Mouse (Mus musculus) hindbrain, embryonic 13.5 days (tissue): ENCODE data around the gene Atp11a. TPM values are rescaled to one million over a fixed set of nuclear protein-coding genes. Genes with fewer than 3 reads are reported as not detected.

Experiments
- polyA plus RNA-seq: library from polyadenylated mRNA; unstranded; fragments of >200 nt; fragmentation: Nextera tagmentation; extraction: Ambion mirVana; gene quantifications from 2 replicates; pipeline ENCODE4 v1.2.1, GENCODE M21; 2015

Gene Atp11a
- polyA plus RNA-seq, 1 experiment from 2014 or later = 7.9 TPM

Other genes with a start within 250 kb of the Atp11a start
- not detected in 2 replicates for gene Spaca7, start 184.0 kb upstream of the Atp11a start, polyA plus RNA-seq
- 38.4 and 41.5 TPM in 2 replicates for gene Tubgcp3, start 84.8 kb upstream of the Atp11a start, polyA plus RNA-seq
- 119 and 125 TPM in 2 replicates for gene Mcf2l, start 116.8 kb downstream of the Atp11a start, polyA plus RNA-seq